Mouse (Mus musculus) cerebral cortex, adult 2 months (tissue): ENCODE results near the gene Plekha8.

Source experiments
- WGBS: fragments of 180-500 bp; shearing (Covaris S2); methylation state at CpG from one replicate; pipeline ENCODE4 v1.1.7; 2018; 5-methylcytosine and 5-hydroxymethylcytosine counted together

Gene Plekha8

GRCm38 (mm10) chr6:54586175-54586574 lies 8.7 kb upstream of the Plekha8 start:
- 11% methylated on average over 2 of the region's 2 CpGs for WGBS

- WGBS = 56% methylated on average over 8 of the region's 8 CpGs
Measured at GRCm38 (mm10) chr6:54586911-54587310, 8.0 kb upstream of the Plekha8 start.

GRCm38 (mm10) chr6:54587683-54588082 lies 7.2 kb upstream of the Plekha8 start:
- 95% methylated on average over 4 of the region's 4 CpGs for WGBS

GRCm38 (mm10) chr6:54588212-54588611 lies 6.7 kb upstream of the Plekha8 start:
- whole genome bisulfite sequencing = 85% methylated on average over 1 of the region's 1 CpGs

- 98% methylated on average over 2 of the region's 2 CpGs for WGBS
Measured at GRCm38 (mm10) chr6:54590691-54591090, 4.2 kb upstream of the Plekha8 start.

- WGBS = 49% methylated on average over 6 of the region's 6 CpGs
Measured at GRCm38 (mm10) chr6:54591778-54592177, 3.1 kb upstream of the Plekha8 start.

GRCm38 (mm10) chr6:54592938-54593535 lies 1.9 kb upstream of the Plekha8 start:
- under 1% methylated on average over 20 of the region's 20 CpGs for whole genome bisulfite sequencing

- 37% methylated on average over 8 of the region's 8 CpGs for WGBS
Measured at GRCm38 (mm10) chr6:54593766-54594468, 994 bp upstream of the Plekha8 start.

- WGBS = 1% methylated on average over 48 of the region's 48 CpGs
Measured at GRCm38 (mm10) chr6:54595330-54595878, 493 bp downstream of the Plekha8 start.

GRCm38 (mm10) chr6:54597208-54597607 lies 2.3 kb downstream of the Plekha8 start, which contains the start of gene Fkbp14:
TSS of gene Fkbp14 (minus strand) at chr6:54597308.
- 78% methylated on average over 4 of the region's 4 CpGs for WGBS

GRCm38 (mm10) chr6:54597711-54598110 lies 2.8 kb downstream of the Plekha8 start:
- 84% methylated on average over 3 of the region's 3 CpGs for WGBS

GRCm38 (mm10) chr6:54600681-54601347 lies 5.9 kb downstream of the Plekha8 start:
- WGBS = 83% methylated on average over 5 of the region's 5 CpGs

- WGBS = 84% methylated on average over 2 of the region's 2 CpGs
Measured at GRCm38 (mm10) chr6:54602891-54603290, 8.0 kb downstream of the Plekha8 start.

- 94% methylated on average over 1 of the region's 1 CpGs for WGBS
Measured at GRCm38 (mm10) chr6:54604001-54604715, 9.2 kb downstream of the Plekha8 start.

- WGBS = 54% methylated on average over 4 of the region's 4 CpGs
Measured at GRCm38 (mm10) chr6:54606241-54606640, 11.3 kb downstream of the Plekha8 start.

- 73% methylated on average over 3 of the region's 3 CpGs for WGBS
Measured at GRCm38 (mm10) chr6:54617363-54617762, 22.5 kb downstream of the Plekha8 start.

GRCm38 (mm10) chr6:54619530-54619929 lies 24.6 kb downstream of the Plekha8 start:
- 85% methylated on average over 7 of the region's 7 CpGs for WGBS

- WGBS = 78% methylated on average over 4 of the region's 4 CpGs
Measured at GRCm38 (mm10) chr6:54620357-54620756, 25.4 kb downstream of the Plekha8 start.

GRCm38 (mm10) chr6:54628381-54628780 lies 33.5 kb downstream of the Plekha8 start:
- 88% methylated on average over 3 of the region's 3 CpGs for WGBS

GRCm38 (mm10) chr6:54629734-54630133 lies 34.8 kb downstream of the Plekha8 start:
- 52% methylated on average over 7 of the region's 7 CpGs for WGBS

- WGBS = 39% methylated on average over 3 of the region's 3 CpGs
Measured at GRCm38 (mm10) chr6:54631462-54631861, 36.6 kb downstream of the Plekha8 start.

GRCm38 (mm10) chr6:54639877-54640276 lies 45.0 kb downstream of the Plekha8 start:
- WGBS = 86% methylated on average over 3 of the region's 3 CpGs
